Mouse (Mus musculus) heart, adult 2 months (tissue): ENCODE measurements around the gene Zer1.

Source experiments
- CTCF ChIP-seq: fragments of 200-600 bp; IDR thresholded peaks from 2 replicates; pipeline ENCODE4 v1.8.1; 2022; ENCODE audit warnings: antibody characterized with exemption, mild to moderate bottlenecking, moderate library complexity
- EP300 ChIP-seq: fragments of 200-500 bp; IDR thresholded peaks from 2 replicates; pipeline ENCODE4 v1.6.1; 2011; ENCODE audit warnings: low read depth, low read length, control low read depth; ENCODE audit not compliant: insufficient read depth
- POLR2A ChIP-seq: fragments of 200-500 bp; IDR thresholded peaks from 2 replicates; pipeline ENCODE4 v1.6.1; 2011; ENCODE audit warnings: mild to moderate bottlenecking, low read depth, low read length, control low read depth; ENCODE audit not compliant: insufficient read depth

GRCm38 (mm10) chr2:30119641-30120051 is 4.7 kb downstream of the Zer1 start:
- no peak for TF ChIP-seq CTCF
- no peak for TF ChIP-seq EP300
- no peak for TF ChIP-seq POLR2A
